Mouse (Mus musculus): ENCODE measurements at regions not wholly inside any gene's neighbourhood (a gene's known extent, or its start where the extent isn't known, plus 50 kb on each side); places are given as distances from the start of the nearest gene placed in this dataset.
A peak's percentile ranks its signal among the peaks of the same experiment; 100 is the strongest.

- DNase-seq (ENCODE audit: low spot score): no peak
- intact Hi-C loops (cut with DNase I): no loop called here
Observed at GRCm38 (mm10) chr8:88972993-88973690, 70.8 kb downstream of the Sall1 start.

GRCm38 (mm10) chr8:88958843-88959242 is 85.1 kb downstream of the Sall1 start:
- no peak for DNase-seq (ENCODE audit: low spot score)
- intact Hi-C loops (cut with DNase I): no loop called here

- intact Hi-C loops (cut with DNase I): loop anchor here (5.0 kb wide), 1 partner anchor 619 kb away; no protein-coding TSS in a partner anchor
- no peak for DNase-seq (ENCODE audit: low spot score)
Observed at GRCm38 (mm10) chr8:88953178-88953577, 90.8 kb downstream of the Sall1 start.

- no peak for DNase-seq (ENCODE audit: low spot score)
- intact Hi-C loops (cut with DNase I): loop anchor here (5.0 kb wide), 1 partner anchor 621 kb away; no protein-coding TSS in a partner anchor
Observed at GRCm38 (mm10) chr8:88951829-88952155, 92.2 kb downstream of the Sall1 start.

GRCm38 (mm10) chr8:88951145-88951828 is 92.7 kb downstream of the Sall1 start:
- intact Hi-C loops (cut with DNase I): loop anchor here (5.0 kb wide), 1 partner anchor 621 kb away; no protein-coding TSS in a partner anchor
- no peak for DNase-seq (ENCODE audit: low spot score)

GRCm38 (mm10) chr8:88949975-88950374 is 94.0 kb downstream of the Sall1 start:
- DNase-seq (ENCODE audit: low spot score): no peak
- intact Hi-C loops (cut with DNase I): loop anchor here (5.0 kb wide), 1 partner anchor 622 kb away; no protein-coding TSS in a partner anchor

GRCm38 (mm10) chr8:88948981-88949380 is 95.0 kb downstream of the Sall1 start:
- intact Hi-C loops (cut with DNase I): no loop called here

GRCm38 (mm10) chr8:88948328-88948727 is 95.6 kb downstream of the Sall1 start:
- intact Hi-C loops (cut with DNase I): no loop called here
- no peak for DNase-seq (ENCODE audit: low spot score)

More at GRCm38 (mm10) chr8:88948981-88949380, 95.0 kb downstream of the Sall1 start:
- DNase-seq (ENCODE audit: low spot score): no peak

- no peak for DNase-seq (ENCODE audit: low spot score)
- intact Hi-C loops (cut with DNase I): no loop called here
Observed at GRCm38 (mm10) chr8:88947384-88947783, 96.6 kb downstream of the Sall1 start.

GRCm38 (mm10) chr8:88945656-88946055 is 98.3 kb downstream of the Sall1 start:
- intact Hi-C loops (cut with DNase I): no loop called here
- DNase-seq (ENCODE audit: low spot score): no peak

GRCm38 (mm10) chr8:88944038-88944437 is 99.9 kb downstream of the Sall1 start:
- no peak for DNase-seq (ENCODE audit: low spot score)
- intact Hi-C loops (cut with DNase I): no loop called here

- intact Hi-C loops (cut with DNase I): no loop called here
- no peak for DNase-seq (ENCODE audit: low spot score)
Observed at GRCm38 (mm10) chr8:88939071-88939746, 104.8 kb downstream of the Sall1 start.

- intact Hi-C loops (cut with DNase I): no loop called here
- DNase-seq (ENCODE audit: low spot score): no peak
Observed at GRCm38 (mm10) chr8:88934708-88935107, 109.3 kb downstream of the Sall1 start.

- DNase-seq (ENCODE audit: low spot score): no peak
- intact Hi-C loops (cut with DNase I): no loop called here
Observed at GRCm38 (mm10) chr8:88931050-88931449, 112.9 kb downstream of the Sall1 start.

GRCm38 (mm10) chr8:88930370-88930769 is 113.6 kb downstream of the Sall1 start:
- intact Hi-C loops (cut with DNase I): no loop called here
- no peak for DNase-seq (ENCODE audit: low spot score)

GRCm38 (mm10) chr8:88928675-88929377 is 115.1 kb downstream of the Sall1 start:
- DNase-seq (ENCODE audit: low spot score): no peak
- intact Hi-C loops (cut with DNase I): no loop called here

- DNase-seq (ENCODE audit: low spot score): peak; percentile 16
- intact Hi-C loops (cut with DNase I): no loop called here
Observed at GRCm38 (mm10) chr8:88922840-88923239, 121.1 kb downstream of the Sall1 start.

- intact Hi-C loops (cut with DNase I): no loop called here
- peak; percentile 6 for DNase-seq (ENCODE audit: low spot score)
Observed at GRCm38 (mm10) chr8:88921967-88922366, 122.0 kb downstream of the Sall1 start.

- DNase-seq (ENCODE audit: low spot score): no peak
- intact Hi-C loops (cut with DNase I): no loop called here
Observed at GRCm38 (mm10) chr8:88919282-88919681, 124.7 kb downstream of the Sall1 start.

- intact Hi-C loops (cut with DNase I): no loop called here
- no peak for DNase-seq (ENCODE audit: low spot score)
Observed at GRCm38 (mm10) chr8:88916064-88916463, 127.9 kb downstream of the Sall1 start.

Measured in heart, postnatal 25 days (tissue).